Mouse (Mus musculus) inflammation-experienced regulatory T-cells, adult 6 months (primary cell): Measurements from ENCODE around the gene Gucy1b1. TPM values are rescaled to one million over a fixed set of nuclear protein-coding genes. Genes with fewer than 3 reads are reported as not detected.

Experiments
- ATAC-seq: one replicate; pipeline ENCODE4 v1.8.0; 2017
- polyA plus RNA-seq, 3 experiments: library from polyadenylated mRNA; unstranded; fragments of 100-300 nt; shearing (Covaris generic); gene quantifications; one replicate each; pipeline ENCODE4 v1.2.1; 2017

Gucy1b1 gene
- polyA plus RNA-seq, 3 experiments from 2014 or later: 2.9 to 6.3 (median 4.3) TPM

DNA sequence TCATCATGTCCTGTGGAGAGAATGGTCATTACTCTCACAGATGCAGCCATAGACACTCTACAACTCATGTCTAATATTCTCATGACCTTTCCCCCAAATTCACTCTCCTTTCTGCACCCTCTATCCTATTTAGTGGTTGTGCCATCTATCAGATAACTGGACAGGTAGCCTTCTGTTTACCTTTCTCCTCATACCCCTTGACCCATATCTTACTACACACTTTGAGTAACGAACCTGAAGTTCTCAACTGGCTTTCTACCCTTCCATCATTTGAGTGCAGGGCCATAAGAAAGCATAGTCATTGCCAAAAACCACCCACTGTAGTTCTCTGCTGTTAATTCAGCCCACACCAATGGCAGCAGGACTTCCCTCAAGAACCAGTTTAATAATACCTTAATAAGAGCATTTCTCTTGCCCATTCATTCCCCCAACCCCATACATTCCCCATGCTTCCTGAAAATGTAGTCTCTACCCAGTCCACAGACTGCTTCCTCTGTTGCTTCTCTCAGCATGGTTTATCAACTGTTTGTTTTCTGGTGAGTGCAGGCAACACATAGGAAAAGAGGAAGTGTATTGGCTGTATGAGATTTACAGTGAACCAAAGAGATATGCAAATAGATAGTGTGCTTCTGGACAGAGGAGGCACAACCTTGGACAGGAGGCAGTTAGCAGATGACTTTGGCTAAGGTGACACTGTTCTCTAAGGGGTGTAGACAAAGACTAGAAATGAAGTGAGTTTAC lies 44.3 kb downstream of the Gucy1b1 start:
- ATAC-seq: no peak

- peak; percentile 54 for ATAC-seq
These were observed 45.3 kb downstream of the Gucy1b1 start for GRCm38 (mm10) chr3:82029229-82029628.

DNA sequence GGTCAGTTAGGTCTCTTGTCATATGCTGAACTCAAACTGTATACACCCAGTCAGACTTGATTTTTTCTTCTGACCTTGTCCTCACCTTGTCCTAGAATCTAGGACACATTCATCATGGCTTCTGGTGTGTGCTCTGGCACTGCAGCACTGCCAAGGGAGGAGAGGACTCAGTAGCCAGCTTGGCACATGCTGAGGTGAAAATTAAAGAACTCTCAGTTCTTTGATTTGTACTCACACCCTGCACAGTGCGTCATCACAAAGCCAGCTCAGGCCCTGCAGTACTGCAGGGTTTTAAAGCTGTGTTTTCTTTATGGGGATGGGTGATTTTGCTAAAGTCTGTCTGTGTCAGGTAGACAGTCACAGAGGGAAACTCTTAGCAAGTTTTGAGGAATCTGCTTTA lies 47.2 kb downstream of the Gucy1b1 start:
- no peak for ATAC-seq

GRCm38 (mm10) chr3:82023065-82023464 lies 51.4 kb downstream of the Gucy1b1 start:
- ATAC-seq: no peak

- ATAC-seq: no peak
These were observed 52.0 kb downstream of the Gucy1b1 start for GRCm38 (mm10) chr3:82022421-82022920.

GRCm38 (mm10) chr3:82014148-82014703 lies 60.3 kb downstream of the Gucy1b1 start:
- ATAC-seq: no peak

- ATAC-seq: no peak
These were observed 67.5 kb downstream of the Gucy1b1 start for GRCm38 (mm10) chr3:82007002-82007401.

GRCm38 (mm10) chr3:81995988-81996387 lies 78.5 kb downstream of the Gucy1b1 start:
- peak; percentile 63 for ATAC-seq

GRCm38 (mm10) chr3:81995371-81995770 lies 79.1 kb downstream of the Gucy1b1 start:
- ATAC-seq: no peak

- ATAC-seq: no peak
These were observed 84.0 kb downstream of the Gucy1b1 start for GRCm38 (mm10) chr3:81990531-81990930.

DNA sequence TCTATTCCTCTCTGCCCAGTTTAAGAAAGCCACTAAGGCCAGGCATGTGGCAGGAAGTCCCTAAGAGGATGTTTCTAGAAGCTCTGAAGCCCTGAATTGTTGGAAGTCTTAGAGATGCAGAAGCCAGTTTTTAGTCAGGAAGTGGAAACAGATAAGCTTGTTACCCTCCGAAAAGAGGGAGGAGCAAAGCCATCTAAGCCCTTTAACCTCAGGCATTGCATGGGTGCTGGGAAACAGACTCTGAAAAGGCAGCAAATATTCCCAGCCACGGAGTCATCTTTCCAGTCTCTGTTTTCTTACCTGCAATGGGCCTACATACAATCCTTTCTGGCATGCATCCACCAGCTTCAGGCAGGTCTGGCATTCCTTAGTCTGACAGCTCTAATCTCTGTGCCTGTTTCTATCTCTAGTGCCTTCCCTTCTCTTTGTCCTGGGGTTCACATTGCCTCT lies 84.8 kb downstream of the Gucy1b1 start:
- no peak for ATAC-seq

DNA sequence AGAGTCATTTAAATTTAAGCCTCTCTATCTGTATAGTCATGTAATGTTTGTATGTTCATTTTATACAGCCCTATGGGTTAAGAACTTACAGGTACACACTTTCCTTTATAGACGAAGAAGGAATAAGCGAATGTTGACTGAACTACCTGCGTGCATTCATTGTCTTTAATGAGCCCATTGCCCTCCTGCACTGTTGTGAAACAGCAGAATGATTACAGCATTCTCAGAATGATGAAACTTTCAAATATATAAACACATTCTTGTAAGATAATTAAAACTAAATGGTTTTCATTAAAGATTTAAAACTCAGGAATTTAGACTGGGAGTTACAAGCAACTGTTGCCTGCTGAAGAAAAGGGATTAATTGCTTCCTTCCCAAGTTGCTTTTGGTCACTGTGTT lies 86.9 kb downstream of the Gucy1b1 start:
- ATAC-seq: no peak

- ATAC-seq: no peak
These were observed 88.4 kb downstream of the Gucy1b1 start for GRCm38 (mm10) chr3:81986103-81986502.

- ATAC-seq: no peak
These were observed 89.4 kb downstream of the Gucy1b1 start for GRCm38 (mm10) chr3:81985100-81985499.

GRCm38 (mm10) chr3:81983120-81983895 lies 91.2 kb downstream of the Gucy1b1 start:
- ATAC-seq: no peak

Other genes starting within 250 kb of the Gucy1b1 start
- 10 to 100 TPM; 41.4 to 67.8 (median 54.9) TPM for gene Ctso, start 142.1 kb downstream of the Gucy1b1 start, polyA plus RNA-seq
- 1 to 10 TPM in 1 of 3 experiments, under 1 TPM in 2; 0.43 to 1.4 (median 0.69) TPM for gene Tdo2, start 98.5 kb downstream of the Gucy1b1 start, polyA plus RNA-seq
- gene Asic5, start 92.4 kb downstream of the Gucy1b1 start, polyA plus RNA-seq: not detected
- 10 to 100 TPM in 2 of 3 experiments, 1 to 10 TPM in 1; 1.7 to 12.3 (median 10.1) TPM for gene Gucy1a1, start 71.1 kb upstream of the Gucy1b1 start, polyA plus RNA-seq